Mouse (Mus musculus): Measurements from ENCODE around the gene Olfr329-ps.

GRCm38 (mm10) chr11:58492455-58492854 lies 53.8 kb downstream of the Olfr329-ps start, which contains the start of gene Olfr332:
- TF ChIP-seq CTCF (IDR thresholded peaks at IDR 0.05; ENCODE audit: borderline replicate concordance, extremely low read depth, insufficient read depth, insufficient read length) (no peak), POLR2A (IDR thresholded peaks at IDR 0.05; ENCODE audit: borderline replicate concordance, extremely low read depth, insufficient read depth, insufficient read length, poor library complexity, severe bottlenecking) (no peak)

All from brain, embryonic 14.5 days (tissue).